Mouse (Mus musculus): ENCODE measurements at regions not wholly inside any gene's neighbourhood (a gene's known extent, or its start where the extent isn't known, plus 50 kb on each side); places are given as distances from the start of the nearest gene placed in this dataset.

DNA sequence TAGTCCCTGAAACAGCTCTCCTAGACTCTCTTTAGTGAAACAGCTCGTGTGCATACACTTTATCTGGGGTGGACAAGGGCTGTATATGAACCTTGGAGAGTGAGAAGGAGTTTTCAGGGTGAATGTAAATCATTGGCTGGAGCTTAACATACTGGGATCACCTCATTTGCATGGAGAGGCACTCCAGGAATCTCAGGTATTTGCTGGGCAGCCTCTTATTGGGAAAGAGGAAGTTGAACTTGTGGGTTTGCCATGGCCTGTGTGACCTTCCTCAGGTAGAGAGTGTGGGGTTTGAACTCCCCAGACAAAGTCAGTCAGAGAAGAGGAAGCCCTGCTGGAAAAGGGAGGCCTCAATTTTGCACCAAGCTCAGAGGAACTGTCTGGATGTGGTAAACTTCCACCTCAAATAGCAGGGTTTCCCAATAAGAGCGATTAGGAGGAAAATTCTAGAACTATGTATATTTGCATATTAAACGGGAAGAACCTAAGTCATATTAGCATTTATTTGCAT, 177.3 kb downstream of the Ktn1 start:
- no peak overlapping the region for H3K4me2 ChIP-seq
- no peaks in the 10 kb centered on the region; the same call in 1 of the 2 replicates for H3K9me3 ChIP-seq (replicated peaks)
- no peaks in the 10 kb centered on the region for H3K4me1 ChIP-seq (replicated peaks)
- no peak for ATAC-seq (ENCODE audit: insufficient number of reproducible peaks, low FRiP score)
- no peak overlapping the region for H3K4me3 ChIP-seq
- WGBS, result 73% methylated on average over 3 of the region's 3 CpGs
- no peak overlapping the region for H3K9ac ChIP-seq
- H3K27ac ChIP-seq (ENCODE audit: poor library complexity, severe bottlenecking), result no peak overlapping the region
- no peaks in the 10 kb centered on the region for H3K36me3 ChIP-seq
- H3K27me3 ChIP-seq (replicated peaks), result no peaks in the 10 kb centered on the region

DNA sequence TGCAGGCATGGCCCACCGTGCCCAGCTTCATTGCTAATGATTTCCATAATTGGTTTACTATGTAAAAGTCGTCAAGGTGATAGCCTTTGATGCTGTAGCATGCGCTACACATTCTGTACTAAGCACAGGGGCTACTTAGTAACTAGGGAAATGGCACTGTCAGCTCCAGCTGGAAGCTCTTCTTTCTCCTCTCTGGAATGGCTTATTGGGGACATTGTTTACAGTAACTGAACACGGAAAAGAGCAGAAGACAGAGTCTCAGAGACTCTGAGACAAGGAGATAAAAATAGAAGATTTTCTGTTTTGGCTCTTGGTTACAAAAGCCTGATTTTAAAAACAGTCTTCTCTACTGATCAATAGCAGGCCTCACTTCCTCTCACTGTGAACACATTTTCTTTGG, 178.3 kb downstream of the Ktn1 start:
- Histone ChIP-seq H3K4me1 (replicated peaks) (no peaks in the 10 kb centered on the region), H3K9me3 (replicated peaks) (no peaks in the 10 kb centered on the region; the same call in 1 of the 2 replicates), H3K4me3 (no peak overlapping the region), H3K36me3 (no peaks in the 10 kb centered on the region), H3K4me2 (no peak overlapping the region), H3K27ac (ENCODE audit: poor library complexity, severe bottlenecking) (no peak overlapping the region), H3K27me3 (replicated peaks) (no peaks in the 10 kb centered on the region), H3K9ac (no peak overlapping the region)
- no peak for ATAC-seq (ENCODE audit: insufficient number of reproducible peaks, low FRiP score)
- 70% methylated on average over 4 of the region's 4 CpGs for WGBS

DNA sequence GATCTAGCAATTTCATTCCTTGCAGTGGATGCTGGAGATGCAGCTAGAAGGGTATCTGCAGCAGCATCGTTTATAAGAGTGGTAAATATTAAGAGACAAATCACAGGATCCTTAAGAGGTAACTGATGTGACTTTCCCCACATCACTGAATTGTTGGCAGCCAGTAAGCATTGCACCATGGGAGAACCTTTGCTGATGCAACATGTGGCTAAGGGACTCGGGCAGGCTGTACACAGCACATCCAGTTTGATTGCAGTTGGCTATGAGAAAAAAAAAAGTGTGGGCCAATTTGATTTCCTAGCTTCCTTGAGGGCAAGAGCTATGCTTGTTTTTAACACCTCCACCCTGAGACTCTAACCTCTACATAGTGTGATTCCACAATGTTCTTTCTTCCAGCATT, 179.4 kb downstream of the Ktn1 start:
- 75% methylated on average over 2 of the region's 2 CpGs for WGBS
- no peak overlapping the region for H3K4me2 ChIP-seq
- H3K27ac ChIP-seq (ENCODE audit: poor library complexity, severe bottlenecking), result no peak overlapping the region
- no peaks in the 10 kb centered on the region for H3K36me3 ChIP-seq
- no peak overlapping the region for H3K9ac ChIP-seq
- no peaks in the 10 kb centered on the region for H3K9me3 ChIP-seq (replicated peaks)
- no peaks in the 10 kb centered on the region for H3K4me1 ChIP-seq (replicated peaks)
- no peak for ATAC-seq (ENCODE audit: insufficient number of reproducible peaks, low FRiP score)
- H3K27me3 ChIP-seq (replicated peaks), result no peaks in the 10 kb centered on the region
- H3K4me3 ChIP-seq, result no peak overlapping the region

DNA sequence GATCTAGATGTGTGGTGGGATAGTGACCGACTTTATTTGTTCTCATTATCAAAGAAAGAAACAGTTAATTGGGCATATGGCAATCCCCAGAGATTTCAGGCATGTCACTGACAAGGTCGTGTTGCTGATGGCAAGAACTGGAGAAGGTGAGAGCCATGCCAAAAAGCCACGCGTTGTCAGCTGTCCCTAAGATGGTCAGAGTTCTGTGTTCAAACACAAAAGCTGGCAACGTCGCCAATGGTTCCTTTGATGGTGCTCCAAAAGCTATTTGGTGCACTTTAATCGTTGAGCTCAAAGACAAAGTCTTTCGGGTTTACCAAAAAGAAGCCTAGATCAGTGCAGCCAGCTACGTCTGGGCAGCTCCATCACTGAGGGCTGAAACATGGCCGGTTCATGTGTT, 185.4 kb downstream of the Ktn1 start:
- H3K4me2 ChIP-seq, result no peak overlapping the region
- no peaks in the 10 kb centered on the region for H3K27me3 ChIP-seq (replicated peaks)
- ATAC-seq (ENCODE audit: insufficient number of reproducible peaks, low FRiP score), result no peak
- no peaks in the 10 kb centered on the region for H3K4me1 ChIP-seq (replicated peaks)
- H3K9me3 ChIP-seq (replicated peaks), result no peaks in the 10 kb centered on the region
- 79% methylated on average over 10 of the region's 10 CpGs for WGBS
- H3K4me3 ChIP-seq, result no peak overlapping the region
- H3K9ac ChIP-seq, result no peak overlapping the region
- H3K36me3 ChIP-seq, result no peaks in the 10 kb centered on the region
- no peak overlapping the region for H3K27ac ChIP-seq (ENCODE audit: poor library complexity, severe bottlenecking)

GRCm38 (mm10) chr14:47835408-47835807, 187.2 kb downstream of the Ktn1 start:
- Histone ChIP-seq H3K9me3 (replicated peaks) (no peaks in the 10 kb centered on the region), H3K4me3 (no peak overlapping the region), H3K4me1 (replicated peaks) (no peaks in the 10 kb centered on the region), H3K9ac (no peak overlapping the region), H3K36me3 (no peaks in the 10 kb centered on the region), H3K4me2 (no peak overlapping the region), H3K27ac (ENCODE audit: poor library complexity, severe bottlenecking) (no peak overlapping the region), H3K27me3 (replicated peaks) (no peaks in the 10 kb centered on the region)
- no peak for ATAC-seq (ENCODE audit: insufficient number of reproducible peaks, low FRiP score)
- WGBS, result 74% methylated on average over 4 of the region's 4 CpGs

DNA sequence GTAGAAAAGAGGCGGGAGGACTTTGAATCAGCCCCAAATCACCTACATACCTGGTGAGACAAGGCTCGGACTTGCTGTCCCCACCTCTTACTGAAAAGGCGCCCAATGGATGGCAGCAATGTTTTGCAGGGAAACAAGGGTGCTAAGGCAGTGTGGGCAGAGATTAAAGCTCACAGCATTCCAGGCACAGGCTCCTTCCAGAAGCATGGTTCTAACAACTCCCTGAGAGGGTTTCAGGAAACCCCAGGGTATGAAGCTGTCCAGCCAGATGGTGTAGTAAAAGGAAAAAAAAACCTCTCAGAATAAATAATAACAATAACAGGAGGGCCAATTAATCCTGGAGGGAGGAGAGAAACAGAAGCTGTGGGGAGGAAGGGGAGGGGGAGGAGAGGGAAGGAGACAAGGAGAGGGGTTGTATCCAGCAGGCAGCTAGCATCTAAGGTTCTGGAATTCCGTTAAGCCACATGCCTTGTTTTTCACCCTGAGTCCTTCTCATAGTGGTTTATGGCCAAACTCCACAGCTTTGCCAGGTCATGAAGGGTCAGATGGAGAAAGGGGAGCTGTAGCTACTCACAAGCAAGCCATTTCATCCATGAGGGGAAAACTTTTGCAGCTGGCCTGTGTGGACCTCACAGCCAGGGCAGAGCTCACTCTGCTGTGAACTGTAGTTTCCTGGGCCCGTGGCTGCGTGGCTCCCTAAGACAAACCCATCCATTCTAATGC, 191.4 kb downstream of the Ktn1 start:
- Histone ChIP-seq H3K4me3 (no peak overlapping the region), H3K4me2 (no peak overlapping the region), H3K4me1 (replicated peaks) (no peaks in the 10 kb centered on the region), H3K27me3 (replicated peaks) (no peaks in the 10 kb centered on the region), H3K9me3 (replicated peaks) (no peaks in the 10 kb centered on the region; the same call in 1 of the 2 replicates), H3K9ac (no peak overlapping the region), H3K27ac (ENCODE audit: poor library complexity, severe bottlenecking) (no peak overlapping the region), H3K36me3 (no peaks in the 10 kb centered on the region)
- no peak for ATAC-seq (ENCODE audit: insufficient number of reproducible peaks, low FRiP score)
- WGBS, result 62% methylated on average over 6 of the region's 6 CpGs

DNA sequence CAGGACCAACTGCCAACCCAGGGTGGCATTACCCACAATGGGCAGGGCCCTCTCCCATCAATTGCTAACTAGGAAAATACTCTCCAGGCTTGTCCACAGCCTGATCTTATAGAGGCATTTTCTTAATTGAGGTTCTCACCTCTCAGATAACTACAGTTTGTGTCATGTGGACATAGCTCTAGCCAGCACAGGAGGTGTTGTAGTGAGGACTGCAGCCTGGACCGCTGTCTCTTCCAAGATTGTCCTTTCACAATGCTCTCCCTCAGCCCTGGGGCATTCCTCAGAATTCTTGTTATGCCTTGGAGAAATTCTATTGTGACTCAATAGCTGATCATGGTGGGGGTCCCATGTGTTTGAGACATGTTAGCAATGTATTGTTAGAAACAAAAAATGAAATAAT, 196.1 kb downstream of the Ktn1 start:
- WGBS, result 78% methylated on average over 1 of the region's 1 CpGs
- Histone ChIP-seq H3K9me3 (replicated peaks) (peaks cover 4% of the 10 kb centered on the region; the same call in 1 of the 2 replicates), H3K4me1 (replicated peaks) (no peaks in the 10 kb centered on the region), H3K9ac (no peak overlapping the region), H3K36me3 (no peaks in the 10 kb centered on the region), H3K27me3 (replicated peaks) (no peaks in the 10 kb centered on the region), H3K4me2 (no peak overlapping the region), H3K4me3 (no peak overlapping the region), H3K27ac (ENCODE audit: poor library complexity, severe bottlenecking) (no peak overlapping the region)
- no peak for ATAC-seq (ENCODE audit: insufficient number of reproducible peaks, low FRiP score)

DNA sequence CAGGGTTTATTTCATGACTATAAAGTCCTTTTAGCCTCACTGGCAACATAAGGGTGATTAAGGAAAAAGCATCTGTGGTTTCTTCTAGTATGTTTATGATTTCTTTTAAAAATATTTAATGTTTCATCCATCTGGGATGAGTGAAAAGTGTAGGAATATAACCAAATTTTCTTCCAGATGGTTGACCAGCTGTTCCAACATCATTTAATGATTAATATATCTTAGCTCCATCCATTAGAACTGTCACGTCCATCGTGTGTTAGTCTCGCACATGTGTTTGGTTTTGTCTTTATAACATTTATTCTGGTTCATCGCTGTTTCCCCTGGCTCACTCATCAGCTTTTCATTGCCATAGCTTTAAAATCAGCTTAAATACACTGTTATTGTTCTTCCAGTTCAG, 200.6 kb downstream of the Ktn1 start:
- 84% methylated on average over 4 of the region's 4 CpGs for WGBS
- Histone ChIP-seq H3K4me2 (no peak overlapping the region), H3K27ac (ENCODE audit: poor library complexity, severe bottlenecking) (no peak overlapping the region), H3K4me1 (replicated peaks) (no peaks in the 10 kb centered on the region), H3K9ac (no peak overlapping the region), H3K27me3 (replicated peaks) (no peaks in the 10 kb centered on the region), H3K4me3 (no peak overlapping the region), H3K36me3 (no peaks in the 10 kb centered on the region), H3K9me3 (replicated peaks) (peaks cover 4% of the 10 kb centered on the region; the same call in 1 of the 2 replicates)
- ATAC-seq (ENCODE audit: insufficient number of reproducible peaks, low FRiP score), result no peak

GRCm38 (mm10) chr14:47856280-47856765, 208.1 kb downstream of the Ktn1 start:
- Histone ChIP-seq H3K36me3 (no peaks in the 10 kb centered on the region), H3K9ac (no peak overlapping the region), H3K4me3 (no peak overlapping the region), H3K4me2 (no peak overlapping the region), H3K9me3 (replicated peaks) (no peaks in the 10 kb centered on the region), H3K27me3 (replicated peaks) (no peaks in the 10 kb centered on the region), H3K27ac (ENCODE audit: poor library complexity, severe bottlenecking) (no peak overlapping the region), H3K4me1 (replicated peaks) (no peaks in the 10 kb centered on the region)
- ATAC-seq (ENCODE audit: insufficient number of reproducible peaks, low FRiP score), result no peak
- WGBS, result 61% methylated on average over 7 of the region's 7 CpGs

DNA sequence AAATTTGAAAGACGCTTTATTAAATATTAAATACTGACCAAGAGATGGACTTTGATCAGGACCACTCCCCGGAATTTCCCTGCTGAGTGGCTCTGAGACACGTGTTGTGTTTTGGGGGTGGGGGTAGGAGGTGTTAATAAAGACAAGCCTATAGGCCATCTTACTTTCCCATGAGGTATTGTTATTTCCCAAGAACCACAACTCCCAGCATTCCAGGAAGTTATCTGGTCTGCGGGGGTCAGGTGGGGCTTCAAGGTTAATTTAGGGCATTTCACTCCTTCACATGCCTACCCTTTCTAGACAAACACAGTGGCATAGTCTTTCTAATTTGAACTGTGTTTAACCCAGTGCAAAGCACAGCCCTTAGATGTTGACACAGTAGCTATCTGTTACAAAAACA, 209.0 kb downstream of the Ktn1 start:
- Histone ChIP-seq H3K4me3 (no peak overlapping the region), H3K9ac (no peak overlapping the region), H3K4me1 (replicated peaks) (no peaks in the 10 kb centered on the region), H3K36me3 (no peaks in the 10 kb centered on the region), H3K4me2 (no peak overlapping the region), H3K27me3 (replicated peaks) (no peaks in the 10 kb centered on the region), H3K27ac (ENCODE audit: poor library complexity, severe bottlenecking) (no peak overlapping the region), H3K9me3 (replicated peaks) (no peaks in the 10 kb centered on the region)
- 71% methylated on average over 4 of the region's 4 CpGs for WGBS
- ATAC-seq (ENCODE audit: insufficient number of reproducible peaks, low FRiP score), result no peak

DNA sequence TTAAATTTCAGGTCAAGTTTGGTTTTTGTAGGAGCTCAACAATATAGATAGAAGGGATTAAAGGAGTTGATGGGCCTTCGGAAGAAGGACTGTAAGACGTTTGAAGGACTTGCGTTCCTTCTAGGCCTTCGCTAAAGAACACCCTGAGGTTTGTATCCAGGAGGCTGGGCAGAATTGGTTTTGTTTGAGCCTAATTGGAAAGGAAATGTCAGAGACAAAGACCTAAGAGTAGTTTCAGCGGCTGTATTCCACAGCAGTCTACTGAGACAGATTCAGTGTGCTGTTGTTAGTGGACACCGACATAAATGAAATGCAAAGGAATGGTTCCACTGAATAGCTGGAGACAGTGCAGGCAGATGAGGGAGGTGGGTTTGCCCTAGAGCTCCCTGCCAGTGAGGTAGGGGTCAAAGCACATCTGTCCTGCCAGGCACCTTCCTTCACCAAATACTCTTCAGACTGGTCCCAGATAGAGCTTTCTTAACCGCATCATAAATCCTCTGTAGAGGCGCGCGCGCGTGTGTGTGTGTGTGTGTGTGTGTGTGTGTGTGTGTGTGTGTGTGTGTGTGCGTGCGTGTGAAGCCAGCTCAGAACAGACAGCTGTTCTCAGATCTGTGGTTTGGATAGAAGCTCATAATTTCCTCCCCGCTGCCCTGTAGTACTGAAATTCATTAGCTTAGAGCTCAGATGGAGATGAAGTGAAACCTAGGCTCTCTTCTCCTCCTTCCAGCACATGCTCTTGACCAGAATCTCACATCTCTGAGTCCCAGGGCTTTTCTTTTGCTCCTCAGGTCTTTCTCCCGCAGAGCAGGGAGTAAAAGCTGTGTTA, 209.7 kb downstream of the Ktn1 start:
- Histone ChIP-seq H3K4me2 (no peak overlapping the region), H3K27me3 (replicated peaks) (no peaks in the 10 kb centered on the region), H3K4me1 (replicated peaks) (no peaks in the 10 kb centered on the region), H3K9ac (no peak overlapping the region), H3K9me3 (replicated peaks) (no peaks in the 10 kb centered on the region), H3K27ac (ENCODE audit: poor library complexity, severe bottlenecking) (no peak overlapping the region), H3K36me3 (no peaks in the 10 kb centered on the region), H3K4me3 (no peak overlapping the region)
- WGBS, result 82% methylated on average over 16 of the region's 16 CpGs
- no peak for ATAC-seq (ENCODE audit: insufficient number of reproducible peaks, low FRiP score)
